Mouse (Mus musculus): ENCODE measurements around the gene Rtl8b. TPM values are rescaled to one million over a fixed set of nuclear protein-coding genes. Genes with fewer than 3 reads are reported as not detected.

The Rtl8b gene
- total RNA-seq (2014; rRNA removed) (323 and 356 TPM in 2 replicates), polyA plus RNA-seq (2015; fragmentation: Nextera tagmentation; extraction: Ambion mirVana) (268 and 275 TPM in 2 replicates)

DNA sequence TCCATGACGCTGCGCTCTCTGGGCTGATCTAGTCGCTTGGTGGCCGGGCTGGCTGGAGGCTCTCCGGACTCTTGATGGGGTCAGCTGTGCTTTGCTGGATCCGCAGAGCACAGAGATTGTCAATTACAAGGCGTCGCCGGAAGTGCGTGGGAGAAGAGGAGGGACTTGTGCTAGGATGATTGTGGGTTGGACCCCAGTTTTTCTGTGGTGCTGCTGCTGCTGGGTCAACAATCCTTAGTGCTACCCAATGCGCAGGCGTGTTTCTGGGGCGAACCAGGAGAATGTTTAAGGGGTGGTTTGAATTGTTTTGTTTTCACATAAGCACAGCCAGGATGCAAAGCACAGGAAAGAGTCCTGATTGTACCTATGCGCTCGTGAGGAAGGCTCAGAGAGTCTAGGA is at the start of gene Rtl8b:
Gene Rtl8b (minus strand): TSS at position 115 of the 400 bp plus-strand sequence.
- no peak within 1 kb of the TSS for H3K9ac ChIP-seq (replicated peaks; ENCODE audit: low read length, poor library complexity, severe bottlenecking)
- 23% methylated on average over 11 of the region's 15 CpGs for WGBS
- ATAC-seq (ENCODE audit: low FRiP score), result peak; percentile 94

DNA sequence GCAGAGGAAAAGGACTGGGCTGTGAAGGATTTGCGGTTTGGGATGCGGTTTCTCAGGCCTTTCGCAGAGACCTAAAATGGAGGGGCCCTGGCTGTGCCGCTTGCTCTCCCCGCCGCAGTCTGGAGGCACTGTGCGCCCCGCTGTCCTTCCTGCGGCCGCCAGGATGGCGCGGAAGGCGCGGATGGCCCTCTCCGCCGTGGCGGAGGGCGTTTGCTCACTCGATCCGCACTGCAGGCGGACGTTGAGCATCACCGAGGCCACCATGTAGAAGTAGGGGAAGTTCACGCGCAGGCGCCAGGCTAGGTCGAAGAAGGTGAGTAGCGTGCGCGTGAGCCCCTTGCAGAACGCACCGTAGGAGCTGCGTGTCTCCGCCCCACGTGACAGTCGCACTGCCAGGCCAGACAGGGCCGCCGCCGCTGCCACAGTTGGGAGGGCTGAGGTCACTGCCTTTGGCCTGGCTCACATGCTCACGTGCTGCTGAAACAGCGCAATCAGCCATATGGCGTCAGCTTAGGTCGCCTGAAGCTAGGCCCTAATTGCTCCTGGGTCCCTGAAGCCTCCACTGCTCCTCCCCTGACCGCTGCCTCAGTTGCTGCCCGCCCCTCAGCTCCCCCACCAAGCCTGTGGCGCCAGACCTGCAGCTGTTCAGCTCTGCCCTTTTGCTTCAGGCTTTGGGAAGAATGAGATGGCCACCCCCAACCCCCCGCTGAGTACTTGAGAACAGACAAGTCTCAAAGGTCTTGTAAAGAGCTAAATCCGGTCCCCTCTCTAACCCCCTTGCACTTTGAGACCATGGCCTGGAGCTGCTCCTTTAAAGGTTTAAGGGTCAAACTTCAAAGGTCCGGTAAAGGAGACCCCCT is 46.3 kb upstream of the Rtl8b start:
- WGBS, result 25% methylated on average over 43 of the region's 49 CpGs
- ATAC-seq (ENCODE audit: low FRiP score), result peak; percentile 93

More for the DNA sequence above, at the start of gene Rtl8b:
- TF ChIP-seq CTCF (IDR thresholded peaks at IDR 0.05), result no peak
- H3K4me2 ChIP-seq (ENCODE audit: low read depth, low read length, poor library complexity, severe bottlenecking), result peak within 1 kb of the TSS; percentile 26; the same call in 1 of the 2 replicates
- peak; percentile 93 for DNase-seq (ENCODE audit: low spot score)
- H3K36me3 ChIP-seq (ENCODE audit: insufficient read depth, low read length), result no peaks in the 10 kb centered on the region
- H3K27me3 ChIP-seq (ENCODE audit: insufficient read depth, low read length), result no peaks in the 10 kb centered on the region
- no peaks in the 10 kb centered on the region for H3K4me1 ChIP-seq (ENCODE audit: insufficient read depth, low read length)
- peak within 1 kb of the TSS; percentile 68; the same call in 1 of the 2 replicates for H3K27ac ChIP-seq (ENCODE audit: low read depth, low read length)
- no peaks in the 10 kb centered on the region for H3K9me3 ChIP-seq (ENCODE audit: low read length)
- peak within 1 kb of the TSS; percentile 24 for H3K4me3 ChIP-seq (ENCODE audit: low read depth, low read length)

DNA sequence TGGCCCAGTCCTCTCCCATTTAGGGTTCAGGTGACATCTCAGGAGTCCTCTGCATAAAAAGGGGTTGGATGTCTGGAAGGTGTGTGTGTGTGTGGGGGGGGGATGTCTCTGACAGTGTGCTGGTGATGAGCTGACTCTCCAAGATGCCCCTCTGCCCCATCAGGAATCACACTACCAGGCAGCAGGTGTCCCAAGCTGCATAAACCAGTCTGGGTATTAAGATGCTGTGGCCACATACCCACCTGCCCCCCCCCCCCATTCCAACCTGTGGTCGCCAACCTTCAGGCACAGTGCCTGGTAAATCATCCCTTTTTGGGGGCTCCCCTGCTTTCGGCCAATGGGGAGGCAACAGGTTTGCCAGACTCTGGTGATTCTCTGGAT is 45.7 kb upstream of the Rtl8b start:
- Histone ChIP-seq H3K36me3 (ENCODE audit: insufficient read depth, low read length) (no peaks in the 10 kb centered on the region), H3K27ac (ENCODE audit: low read depth, low read length) (no peak overlapping the region), H3K4me1 (ENCODE audit: insufficient read depth, low read length) (no peaks in the 10 kb centered on the region), H3K9ac (replicated peaks; ENCODE audit: low read length, poor library complexity, severe bottlenecking) (peak overlapping the region; percentile 44), H3K9me3 (ENCODE audit: low read length) (no peaks in the 10 kb centered on the region), H3K4me2 (ENCODE audit: low read depth, low read length, poor library complexity, severe bottlenecking) (peak overlapping the region; percentile 41), H3K27me3 (ENCODE audit: insufficient read depth, low read length) (no peaks in the 10 kb centered on the region), H3K4me3 (ENCODE audit: low read depth, low read length) (peak overlapping the region; percentile 30)
- peak; percentile 66 for ATAC-seq (ENCODE audit: low FRiP score)
- no peak for TF ChIP-seq CTCF (IDR thresholded peaks at IDR 0.05)
- DNase-seq (ENCODE audit: low spot score), result no peak
- 24% methylated on average over 2 of the region's 2 CpGs for WGBS

More for the DNA sequence above, 46.3 kb upstream of the Rtl8b start:
- H3K27ac ChIP-seq (ENCODE audit: low read depth, low read length), result no peak overlapping the region
- no peaks in the 10 kb centered on the region for H3K36me3 ChIP-seq (ENCODE audit: insufficient read depth, low read length)
- DNase-seq (ENCODE audit: low spot score), result peak; percentile 39
- peak overlapping the region; percentile 41 for H3K4me2 ChIP-seq (ENCODE audit: low read depth, low read length, poor library complexity, severe bottlenecking)
- no peaks in the 10 kb centered on the region for H3K27me3 ChIP-seq (ENCODE audit: insufficient read depth, low read length)
- H3K9me3 ChIP-seq (ENCODE audit: low read length), result no peaks in the 10 kb centered on the region
- H3K9ac ChIP-seq (replicated peaks; ENCODE audit: low read length, poor library complexity, severe bottlenecking), result peak overlapping the region; percentile 44
- H3K4me1 ChIP-seq (ENCODE audit: insufficient read depth, low read length), result no peaks in the 10 kb centered on the region
- no peak for TF ChIP-seq CTCF (IDR thresholded peaks at IDR 0.05)
- H3K4me3 ChIP-seq (ENCODE audit: low read depth, low read length), result peak overlapping the region; percentile 30

DNA sequence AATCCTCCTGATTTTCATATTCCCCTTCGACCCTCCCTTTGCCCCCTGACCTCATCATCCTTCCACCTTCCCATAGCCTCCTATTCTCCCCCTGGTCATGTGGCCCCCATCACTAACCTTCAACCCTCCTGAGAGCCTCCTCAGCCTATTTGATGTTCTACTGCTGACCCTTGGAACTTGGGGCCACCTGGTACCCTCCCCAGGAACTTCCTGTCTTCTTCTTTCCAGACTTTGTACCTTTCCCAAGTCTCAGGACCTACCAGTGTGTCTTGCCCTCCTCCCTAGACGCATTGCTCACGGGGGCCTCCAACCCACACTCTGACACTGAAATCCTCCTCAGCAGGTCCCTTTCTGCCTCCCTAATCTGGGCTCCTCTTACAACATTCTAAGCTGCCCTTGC is 32.5 kb upstream of the Rtl8b start:
- ATAC-seq (ENCODE audit: low FRiP score), result no peak
- H3K27ac ChIP-seq (ENCODE audit: low read depth, low read length), result no peak overlapping the region
- no peak for TF ChIP-seq CTCF (IDR thresholded peaks at IDR 0.05)
- H3K9ac ChIP-seq (replicated peaks; ENCODE audit: low read length, poor library complexity, severe bottlenecking), result no peak overlapping the region
- H3K27me3 ChIP-seq (ENCODE audit: insufficient read depth, low read length), result no peaks in the 10 kb centered on the region
- no peak overlapping the region for H3K4me3 ChIP-seq (ENCODE audit: low read depth, low read length)
- H3K4me2 ChIP-seq (ENCODE audit: low read depth, low read length, poor library complexity, severe bottlenecking), result no peak overlapping the region
- H3K4me1 ChIP-seq (ENCODE audit: insufficient read depth, low read length), result no peaks in the 10 kb centered on the region
- no peaks in the 10 kb centered on the region for H3K36me3 ChIP-seq (ENCODE audit: insufficient read depth, low read length)
- WGBS, result 54% methylated on average over 3 of the region's 3 CpGs
- no peaks in the 10 kb centered on the region for H3K9me3 ChIP-seq (ENCODE audit: low read length)
- DNase-seq (ENCODE audit: low spot score), result no peak

DNA sequence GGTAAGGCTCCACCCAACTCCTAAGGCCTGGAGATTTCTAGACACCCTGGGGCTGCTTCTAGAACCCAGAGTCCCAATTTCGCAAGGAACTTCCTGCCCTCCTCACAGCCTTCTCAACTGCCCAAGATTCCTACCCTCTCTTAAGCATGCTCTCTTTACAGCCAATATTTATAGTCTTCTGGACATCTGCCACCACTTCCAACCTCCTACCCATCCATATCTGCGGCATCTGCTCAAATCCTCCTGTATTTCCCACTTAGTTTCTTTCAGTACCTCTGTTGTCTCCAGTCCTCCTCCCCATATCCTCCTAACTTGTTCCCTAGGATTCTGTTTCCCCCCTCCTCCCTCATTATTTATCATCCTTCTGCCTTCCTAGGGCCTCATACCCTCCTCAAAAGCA is 29.0 kb upstream of the Rtl8b start:
- no peak for ATAC-seq (ENCODE audit: low FRiP score)
- H3K27ac ChIP-seq (ENCODE audit: low read depth, low read length), result no peak overlapping the region
- H3K4me3 ChIP-seq (ENCODE audit: low read depth, low read length), result no peak overlapping the region
- H3K27me3 ChIP-seq (ENCODE audit: insufficient read depth, low read length), result no peaks in the 10 kb centered on the region
- no peaks in the 10 kb centered on the region for H3K9me3 ChIP-seq (ENCODE audit: low read length)
- no peak for TF ChIP-seq CTCF (IDR thresholded peaks at IDR 0.05)
- no peak for DNase-seq (ENCODE audit: low spot score)
- H3K4me1 ChIP-seq (ENCODE audit: insufficient read depth, low read length), result no peaks in the 10 kb centered on the region
- 92% methylated on average over 2 of the region's 2 CpGs for WGBS
- H3K9ac ChIP-seq (replicated peaks; ENCODE audit: low read length, poor library complexity, severe bottlenecking), result no peak overlapping the region
- no peaks in the 10 kb centered on the region for H3K36me3 ChIP-seq (ENCODE audit: insufficient read depth, low read length)
- H3K4me2 ChIP-seq (ENCODE audit: low read depth, low read length, poor library complexity, severe bottlenecking), result no peak overlapping the region
